Mouse (Mus musculus): ENCODE data around the gene Foxp3. TPM values are rescaled to one million over a fixed set of nuclear protein-coding genes. Genes with fewer than 3 reads are reported as not detected.

Foxp3 gene
- polyA plus RNA-seq, 1 experiment, result not detected

DNA sequence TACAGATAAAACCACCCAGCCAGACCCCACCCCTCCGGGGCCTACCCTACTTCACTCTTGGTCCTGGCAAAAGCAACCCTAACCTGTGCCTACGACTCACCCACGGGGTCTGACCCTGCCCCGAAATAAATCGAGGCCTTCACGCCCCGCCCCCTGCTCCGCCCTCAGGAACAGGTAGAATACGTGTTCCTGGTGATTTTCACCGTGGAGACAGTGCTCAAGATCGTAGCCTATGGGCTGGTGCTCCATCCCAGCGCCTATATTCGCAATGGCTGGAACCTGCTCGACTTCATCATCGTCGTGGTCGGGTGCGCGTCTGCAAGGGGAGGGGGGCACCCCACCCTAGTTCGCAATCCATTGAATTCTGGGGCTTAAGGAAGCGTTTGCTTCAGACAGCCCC lies 36.6 kb downstream of the Foxp3 start:
- no peaks in the 10 kb centered on the region for H3K4me1 ChIP-seq (ENCODE audit: control insufficient read depth, insufficient read depth, low read length)
- H3K27ac ChIP-seq (ENCODE audit: insufficient read depth, low read length), result no peak overlapping the region
- TF ChIP-seq CTCF (IDR thresholded peaks at IDR 0.05; ENCODE audit: borderline replicate concordance, insufficient read depth, low read length) (no peak), POLR2A (IDR thresholded peaks at IDR 0.05; ENCODE audit: low read depth, low read length) (no peak)
- no peak overlapping the region for H3K4me3 ChIP-seq (ENCODE audit: insufficient read depth, low read length)

DNA sequence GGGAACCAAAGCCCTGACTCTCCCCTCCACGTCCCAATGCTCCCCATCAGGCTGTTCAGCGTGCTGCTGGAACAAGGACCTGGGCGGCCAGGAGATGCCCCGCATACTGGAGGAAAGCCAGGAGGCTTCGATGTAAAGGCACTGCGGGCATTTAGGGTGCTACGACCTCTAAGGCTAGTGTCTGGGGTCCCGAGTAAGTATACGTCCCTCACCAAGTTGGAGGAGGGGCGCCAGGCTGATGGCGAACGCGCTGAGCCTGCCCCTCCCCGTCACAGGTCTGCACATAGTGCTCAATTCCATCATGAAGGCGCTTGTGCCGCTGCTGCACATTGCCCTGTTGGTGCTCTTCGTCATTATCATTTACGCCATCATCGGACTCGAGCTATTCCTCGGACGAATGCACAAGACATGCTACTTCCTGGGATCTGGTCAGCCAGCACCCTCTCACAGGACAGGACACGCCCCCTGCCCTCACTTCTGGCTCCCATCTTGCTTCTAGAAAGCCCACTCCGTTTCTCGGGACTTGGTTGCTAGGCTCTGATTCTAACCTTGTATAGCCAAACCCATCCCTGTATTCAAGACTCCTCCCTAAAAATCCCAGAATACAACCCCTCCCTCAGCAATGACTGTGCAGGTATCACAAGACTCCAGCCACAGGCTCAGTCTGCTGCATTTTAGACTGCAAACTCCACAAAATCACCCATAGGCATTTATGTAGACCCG lies 37.3 kb downstream of the Foxp3 start:
- TF ChIP-seq CTCF (IDR thresholded peaks at IDR 0.05; ENCODE audit: borderline replicate concordance, insufficient read depth, low read length) (no peak), POLR2A (IDR thresholded peaks at IDR 0.05; ENCODE audit: low read depth, low read length) (no peak)
- Histone ChIP-seq H3K27ac (ENCODE audit: insufficient read depth, low read length) (no peak overlapping the region), H3K4me1 (ENCODE audit: control insufficient read depth, insufficient read depth, low read length) (no peaks in the 10 kb centered on the region), H3K4me3 (ENCODE audit: insufficient read depth, low read length) (peak overlapping the region; percentile 9; the same call in 1 of the 2 replicates)

DNA sequence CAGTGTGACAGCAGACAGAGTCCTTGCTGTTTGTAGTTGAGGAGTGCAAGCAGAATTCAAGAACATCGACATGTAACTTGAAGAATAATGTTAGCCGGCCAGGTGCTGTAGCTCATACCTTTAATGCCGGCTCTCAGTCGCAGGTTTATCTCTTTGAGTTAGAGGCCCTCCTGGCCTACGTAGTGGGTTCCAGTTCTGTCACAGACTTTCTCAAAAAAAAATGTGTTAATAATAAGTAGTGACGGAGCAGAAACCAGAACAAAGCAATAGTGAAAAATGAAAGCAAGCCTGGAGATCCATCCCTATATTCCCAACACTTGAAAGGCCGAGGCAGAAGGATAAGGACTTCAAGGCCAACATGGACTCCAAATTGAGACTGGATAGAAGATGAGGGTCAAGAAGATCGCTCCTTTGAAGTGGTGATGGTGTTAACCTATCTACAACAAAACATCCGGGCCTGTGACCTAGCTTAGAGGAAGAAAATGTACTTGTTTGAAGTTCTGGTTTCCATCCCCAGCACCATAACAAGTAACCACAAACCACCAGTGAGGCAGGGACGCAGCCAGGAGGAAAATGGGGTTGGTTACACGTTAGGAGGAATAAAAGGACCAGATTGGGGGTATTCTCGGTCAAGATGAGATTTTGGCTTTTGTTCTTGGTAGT lies 44.6 kb downstream of the Foxp3 start:
- Histone ChIP-seq H3K4me3 (ENCODE audit: insufficient read depth, low read length) (no peak overlapping the region), H3K27ac (ENCODE audit: insufficient read depth, low read length) (no peak overlapping the region), H3K4me1 (ENCODE audit: control insufficient read depth, insufficient read depth, low read length) (no peaks in the 10 kb centered on the region)
- TF ChIP-seq CTCF (IDR thresholded peaks at IDR 0.05; ENCODE audit: borderline replicate concordance, insufficient read depth, low read length) (no peak), POLR2A (IDR thresholded peaks at IDR 0.05; ENCODE audit: low read depth, low read length) (no peak)

DNA sequence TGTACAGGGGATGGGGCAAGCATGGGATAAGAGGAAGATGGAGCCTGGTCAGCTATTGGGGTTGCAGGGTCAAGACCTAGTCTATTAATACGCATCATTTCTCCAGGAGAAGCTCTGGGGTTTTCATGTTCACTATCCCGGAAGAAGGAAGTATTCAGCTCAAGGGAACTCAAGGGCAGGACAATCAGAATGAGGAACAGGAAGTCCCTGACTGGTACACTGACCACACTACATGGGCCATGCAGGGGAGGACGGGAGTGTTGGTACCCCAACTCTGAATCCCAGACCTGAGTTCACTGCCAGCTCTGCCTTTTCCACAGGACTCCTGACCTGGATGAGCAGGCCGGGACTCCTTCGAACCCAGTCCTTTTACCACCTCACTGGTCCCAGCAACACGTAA lies 59.1 kb downstream of the Foxp3 start:
- H3K27ac ChIP-seq (ENCODE audit: insufficient read depth, low read length), result no peak overlapping the region
- no peaks in the 10 kb centered on the region for H3K4me1 ChIP-seq (ENCODE audit: control insufficient read depth, insufficient read depth, low read length)
- H3K4me3 ChIP-seq (ENCODE audit: insufficient read depth, low read length), result no peak overlapping the region
- TF ChIP-seq CTCF (IDR thresholded peaks at IDR 0.05; ENCODE audit: borderline replicate concordance, insufficient read depth, low read length), result no peak
- TF ChIP-seq POLR2A (IDR thresholded peaks at IDR 0.05; ENCODE audit: low read depth, low read length), result no peak

DNA sequence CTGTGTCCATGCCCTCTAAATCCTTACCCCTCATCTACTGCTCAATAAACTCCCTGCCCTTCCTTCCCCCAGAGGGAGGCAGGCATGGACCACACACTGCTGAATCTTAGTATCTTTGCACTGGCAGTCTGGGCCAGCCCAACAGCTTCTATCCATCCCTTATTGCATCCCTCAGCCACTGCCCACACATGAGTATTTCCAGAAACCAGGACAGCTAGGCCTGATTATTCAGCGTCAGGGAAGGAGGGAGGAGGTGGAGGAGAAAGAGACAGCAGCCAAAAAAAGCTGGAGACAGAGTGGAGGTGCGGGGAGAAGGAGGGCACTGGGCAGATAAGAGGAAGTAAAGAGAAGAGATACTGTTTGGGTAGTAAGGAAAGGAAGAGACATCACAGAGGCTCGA lies 61.7 kb downstream of the Foxp3 start:
- TF ChIP-seq CTCF (IDR thresholded peaks at IDR 0.05; ENCODE audit: borderline replicate concordance, insufficient read depth, low read length) (no peak), POLR2A (IDR thresholded peaks at IDR 0.05; ENCODE audit: low read depth, low read length) (no peak)
- Histone ChIP-seq H3K27ac (ENCODE audit: insufficient read depth, low read length) (no peak overlapping the region), H3K4me1 (ENCODE audit: control insufficient read depth, insufficient read depth, low read length) (no peaks in the 10 kb centered on the region), H3K4me3 (ENCODE audit: insufficient read depth, low read length) (no peak overlapping the region)

DNA sequence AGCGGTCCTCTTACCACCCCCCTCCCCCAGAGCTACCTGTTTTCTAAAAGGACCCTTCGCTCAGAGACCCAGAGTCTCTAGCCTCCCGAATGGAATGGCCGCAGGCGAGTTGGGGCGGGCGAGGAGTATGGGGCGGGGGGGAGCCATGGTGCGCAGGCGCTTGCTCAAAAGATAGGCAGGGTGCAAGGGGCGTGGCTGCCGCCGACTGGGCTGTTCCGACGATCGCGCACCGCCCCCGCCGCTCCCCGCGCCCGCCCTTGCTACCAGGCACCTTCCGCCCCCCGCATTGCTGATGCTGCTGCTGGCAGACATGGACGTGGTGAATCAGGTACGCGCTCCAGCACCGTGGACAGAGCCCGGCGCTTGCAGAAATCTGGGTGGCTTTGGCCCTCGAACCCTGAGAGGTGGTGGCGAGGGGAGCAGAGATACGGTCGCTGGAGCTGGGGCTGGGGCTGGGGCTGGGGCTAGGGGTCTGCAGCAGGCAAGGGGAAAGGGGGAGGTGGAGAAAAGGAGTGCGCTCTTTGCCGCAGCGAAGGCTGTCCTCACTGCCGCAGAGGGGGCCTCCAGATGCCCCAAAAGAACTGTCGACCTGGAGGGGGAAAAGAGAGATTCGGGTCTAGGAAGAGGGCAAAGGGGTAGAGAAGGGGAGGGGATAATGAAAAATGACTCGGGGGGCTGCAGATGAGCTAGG lies 65.1 kb downstream of the Foxp3 start, which contains the start of gene Syp:
Gene Syp (plus strand): TSS at position 71 of the 691 bp plus-strand sequence.
- Histone ChIP-seq H3K4me1 (ENCODE audit: control insufficient read depth, insufficient read depth, low read length) (no peaks in the 10 kb centered on the region), H3K27ac (ENCODE audit: insufficient read depth, low read length) (no peak within 1 kb of the TSS), H3K4me3 (ENCODE audit: insufficient read depth, low read length) (no peak within 1 kb of the TSS)
- TF ChIP-seq CTCF (IDR thresholded peaks at IDR 0.05; ENCODE audit: borderline replicate concordance, insufficient read depth, low read length) (no peak), POLR2A (IDR thresholded peaks at IDR 0.05; ENCODE audit: low read depth, low read length) (no peak)

DNA sequence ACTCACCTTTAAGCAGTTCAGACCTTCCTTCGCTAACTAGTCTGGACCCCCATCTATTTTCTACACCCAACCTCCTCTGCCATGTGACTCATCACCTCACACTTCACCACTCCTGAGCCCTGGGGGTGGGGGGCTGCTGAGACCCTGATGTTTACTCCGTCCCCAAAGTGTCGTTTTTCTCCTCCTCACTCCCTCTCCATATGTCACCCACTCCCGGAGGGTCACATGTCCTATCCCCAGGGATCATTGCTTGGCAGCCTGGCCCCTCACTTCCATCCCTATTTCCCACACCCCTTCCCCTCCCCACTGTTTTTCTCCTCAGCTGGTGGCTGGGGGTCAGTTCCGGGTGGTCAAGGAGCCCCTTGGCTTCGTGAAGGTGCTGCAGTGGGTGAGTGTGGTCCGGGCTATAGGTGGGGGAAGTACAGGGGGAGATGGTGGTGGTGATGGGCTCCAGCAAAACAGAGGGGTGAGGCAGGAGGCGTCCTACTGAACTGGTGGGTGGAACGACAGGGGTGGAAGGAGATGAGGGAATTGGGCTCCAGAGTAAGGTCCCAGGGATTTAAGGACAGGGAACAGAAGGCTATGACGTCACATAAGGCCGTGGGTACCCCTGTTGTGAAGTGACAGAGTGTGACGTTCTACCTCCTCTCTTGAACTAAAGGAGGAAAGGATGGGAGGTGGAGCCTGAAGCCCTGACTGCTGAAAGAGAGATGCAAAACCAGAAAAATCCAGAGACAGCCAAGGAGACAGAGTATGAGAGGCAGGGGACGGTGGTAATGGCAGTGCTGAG lies 66.3 kb downstream of the Foxp3 start:
- Histone ChIP-seq H3K4me1 (ENCODE audit: control insufficient read depth, insufficient read depth, low read length) (no peaks in the 10 kb centered on the region), H3K4me3 (ENCODE audit: insufficient read depth, low read length) (no peak overlapping the region), H3K27ac (ENCODE audit: insufficient read depth, low read length) (no peak overlapping the region)
- TF ChIP-seq CTCF (IDR thresholded peaks at IDR 0.05; ENCODE audit: borderline replicate concordance, insufficient read depth, low read length) (no peak), POLR2A (IDR thresholded peaks at IDR 0.05; ENCODE audit: low read depth, low read length) (no peak)

DNA sequence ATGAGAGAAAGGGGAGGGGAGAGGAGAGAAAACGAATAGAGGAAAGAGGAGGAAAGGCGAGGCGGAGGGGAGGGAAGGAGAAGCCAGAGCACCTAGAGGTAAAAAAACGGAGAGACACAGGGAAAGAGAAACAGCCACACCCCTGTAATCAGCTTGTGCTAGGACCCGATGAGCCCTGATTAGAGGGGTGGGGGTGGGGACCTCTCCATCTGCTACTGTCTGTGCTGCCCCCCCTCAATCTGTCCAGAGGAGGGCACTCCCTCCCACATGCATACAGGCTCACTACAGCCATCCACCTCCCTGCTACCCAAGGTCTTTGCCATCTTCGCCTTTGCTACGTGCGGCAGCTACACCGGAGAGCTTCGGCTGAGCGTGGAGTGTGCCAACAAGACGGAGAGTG lies 67.3 kb downstream of the Foxp3 start:
- TF ChIP-seq POLR2A (IDR thresholded peaks at IDR 0.05; ENCODE audit: low read depth, low read length) (no peak), CTCF (IDR thresholded peaks at IDR 0.05; ENCODE audit: borderline replicate concordance, insufficient read depth, low read length) (no peak)
- Histone ChIP-seq H3K27ac (ENCODE audit: insufficient read depth, low read length) (no peak overlapping the region), H3K4me1 (ENCODE audit: control insufficient read depth, insufficient read depth, low read length) (no peaks in the 10 kb centered on the region), H3K4me3 (ENCODE audit: insufficient read depth, low read length) (no peak overlapping the region)

Other genes starting within 250 kb of the Foxp3 start
- gene Usp27x, start 197.8 kb upstream of the Foxp3 start, polyA plus RNA-seq (2011; ENCODE audit: insufficient read length, low read depth, missing spikeins), result 4.5 and 4.6 TPM in 2 replicates
- 2.9 and 3.1 TPM in 2 replicates for gene Ppp1r3f, start 639 bp downstream of the Foxp3 start, polyA plus RNA-seq (2011; ENCODE audit: insufficient read length, low read depth, missing spikeins)
- 12.8 and 14.3 TPM in 2 replicates for gene Ccdc22, start 31.9 kb downstream of the Foxp3 start, polyA plus RNA-seq (2011; ENCODE audit: insufficient read length, low read depth, missing spikeins)
- gene Cacna1f, start 33.4 kb downstream of the Foxp3 start, polyA plus RNA-seq (2011; ENCODE audit: insufficient read length, low read depth, missing spikeins), result not detected in 2 replicates
- 0.18 and 0.19 TPM in 2 replicates for gene Syp, start 64.8 kb downstream of the Foxp3 start, polyA plus RNA-seq (2011; ENCODE audit: insufficient read length, low read depth, missing spikeins)
- 7.0 TPM in 2 replicates for gene Prickle3, start 83.6 kb downstream of the Foxp3 start, polyA plus RNA-seq (2011; ENCODE audit: insufficient read length, low read depth, missing spikeins)
- gene Plp2, start 97.7 kb downstream of the Foxp3 start, polyA plus RNA-seq (2011; ENCODE audit: insufficient read length, low read depth, missing spikeins), result 305 and 316 TPM in 2 replicates
- not detected in 2 replicates for gene Magix, start 107.6 kb downstream of the Foxp3 start, polyA plus RNA-seq (2011; ENCODE audit: insufficient read length, low read depth, missing spikeins)
- 26.0 and 29.8 TPM in 2 replicates for gene Gpkow, start 123.5 kb downstream of the Foxp3 start, polyA plus RNA-seq (2011; ENCODE audit: insufficient read length, low read depth, missing spikeins)
- gene Wdr45, start 140.7 kb downstream of the Foxp3 start, polyA plus RNA-seq (2011; ENCODE audit: insufficient read length, low read depth, missing spikeins), result 29.0 and 32.3 TPM in 2 replicates
- not detected in 2 replicates for gene Gm45208, start 148.6 kb downstream of the Foxp3 start, polyA plus RNA-seq (2011; ENCODE audit: insufficient read length, low read depth, missing spikeins)
- gene Praf2, start 154.8 kb downstream of the Foxp3 start, polyA plus RNA-seq (2011; ENCODE audit: insufficient read length, low read depth, missing spikeins), result 112 and 126 TPM in 2 replicates
- 2.5 and 3.5 TPM in 2 replicates for gene Ccdc120, start 177.3 kb downstream of the Foxp3 start, polyA plus RNA-seq (2011; ENCODE audit: insufficient read length, low read depth, missing spikeins)
- gene Tfe3, start 188.9 kb downstream of the Foxp3 start, polyA plus RNA-seq (2011; ENCODE audit: insufficient read length, low read depth, missing spikeins), result 49.1 and 53.4 TPM in 2 replicates
- gene Gripap1, start 216.1 kb downstream of the Foxp3 start, polyA plus RNA-seq (2011; ENCODE audit: insufficient read length, low read depth, missing spikeins), result 37.7 and 42.1 TPM in 2 replicates
- 5.7 and 7.5 TPM in 2 replicates for gene Kcnd1, start 248.6 kb downstream of the Foxp3 start, polyA plus RNA-seq (2011; ENCODE audit: insufficient read length, low read depth, missing spikeins)